Mouse (Mus musculus) fibroblast of lung, adult 2 months (primary cell): Measurements from ENCODE around the gene Palm.
A peak's percentile ranks its signal among the peaks of the same experiment; 100 is the strongest.

Source experiments
- DNase-seq: peaks from one replicate; pipeline ENCODE4 v3.0.0-alpha.2; 2011; ENCODE audit warnings: low read depth

Gene Palm

GRCm38 (mm10) chr10:79772320-79772719 is 21.1 kb upstream of the Palm start:
- DNase-seq = no peak

- DNase-seq = no peak
These were observed 20.2 kb upstream of the Palm start for GRCm38 (mm10) chr10:79773208-79773607.

- DNase-seq = no peak
These were observed 18.7 kb upstream of the Palm start for GRCm38 (mm10) chr10:79774486-79775279.

GRCm38 (mm10) chr10:79777103-79777531 is 16.3 kb upstream of the Palm start, which contains the start of gene Fstl3:
TSS of gene Fstl3 (plus strand) at chr10:79777272.
- DNase-seq = no peak

- peak; percentile 75 for DNase-seq
These were observed 15.4 kb upstream of the Palm start for GRCm38 (mm10) chr10:79778006-79778405.

- no peak for DNase-seq
These were observed 14.2 kb upstream of the Palm start for GRCm38 (mm10) chr10:79779193-79779592.

GRCm38 (mm10) chr10:79779784-79780663 is 13.3 kb upstream of the Palm start:
- DNase-seq = peak; percentile 60

GRCm38 (mm10) chr10:79780664-79781015 is 12.7 kb upstream of the Palm start:
- no peak for DNase-seq

GRCm38 (mm10) chr10:79781139-79781538 is 12.2 kb upstream of the Palm start:
- DNase-seq = no peak

GRCm38 (mm10) chr10:79781956-79782355 is 11.4 kb upstream of the Palm start:
- DNase-seq = no peak

GRCm38 (mm10) chr10:79783050-79783449 is 10.3 kb upstream of the Palm start:
- no peak for DNase-seq

GRCm38 (mm10) chr10:79783920-79784800 is 9.2 kb upstream of the Palm start:
- no peak for DNase-seq

- DNase-seq = no peak
These were observed 4.8 kb upstream of the Palm start for GRCm38 (mm10) chr10:79788386-79789158.

- no peak for DNase-seq
These were observed 3.8 kb upstream of the Palm start for GRCm38 (mm10) chr10:79789581-79789980.

- DNase-seq = no peak
These were observed 2.5 kb upstream of the Palm start, which contains the start of gene Prss57 for GRCm38 (mm10) chr10:79790861-79791260. TSS of gene Prss57 (minus strand) at chr10:79790961.

GRCm38 (mm10) chr10:79792339-79793040 is 882 bp upstream of the Palm start:
- DNase-seq = no peak

- no peak for DNase-seq
These were observed 542 bp downstream of the Palm start for GRCm38 (mm10) chr10:79793738-79794490.

GRCm38 (mm10) chr10:79794491-79794931 is 1.1 kb downstream of the Palm start:
- DNase-seq = peak; percentile 57

- no peak for DNase-seq
These were observed 2.5 kb downstream of the Palm start for GRCm38 (mm10) chr10:79795905-79796304.

GRCm38 (mm10) chr10:79797326-79797725 is 4.0 kb downstream of the Palm start:
- DNase-seq = no peak
